Mouse (Mus musculus) gastrocnemius, adult 8-10 months (tissue): Measurements from ENCODE around the gene Slc13a5. TPM values are rescaled to one million over a fixed set of nuclear protein-coding genes. Genes with fewer than 3 reads are reported as not detected.
A peak's percentile ranks its signal among the peaks of the same experiment; 100 is the strongest.

Source experiments
- DNase-seq, 2 experiments: peaks; one replicate each; pipeline ENCODE4 v3.0.0; 2022; ENCODE audit warnings: low spot score in 2 of 2
- total RNA-seq, 4 experiments: library from RNA; stranded (reverse); gene quantifications; 2 replicates each; pipeline ENCODE4 v1.2.4; 2022

Slc13a5 gene
- total RNA-seq, 4 experiments from 2014 or later, result not detected

DNA sequence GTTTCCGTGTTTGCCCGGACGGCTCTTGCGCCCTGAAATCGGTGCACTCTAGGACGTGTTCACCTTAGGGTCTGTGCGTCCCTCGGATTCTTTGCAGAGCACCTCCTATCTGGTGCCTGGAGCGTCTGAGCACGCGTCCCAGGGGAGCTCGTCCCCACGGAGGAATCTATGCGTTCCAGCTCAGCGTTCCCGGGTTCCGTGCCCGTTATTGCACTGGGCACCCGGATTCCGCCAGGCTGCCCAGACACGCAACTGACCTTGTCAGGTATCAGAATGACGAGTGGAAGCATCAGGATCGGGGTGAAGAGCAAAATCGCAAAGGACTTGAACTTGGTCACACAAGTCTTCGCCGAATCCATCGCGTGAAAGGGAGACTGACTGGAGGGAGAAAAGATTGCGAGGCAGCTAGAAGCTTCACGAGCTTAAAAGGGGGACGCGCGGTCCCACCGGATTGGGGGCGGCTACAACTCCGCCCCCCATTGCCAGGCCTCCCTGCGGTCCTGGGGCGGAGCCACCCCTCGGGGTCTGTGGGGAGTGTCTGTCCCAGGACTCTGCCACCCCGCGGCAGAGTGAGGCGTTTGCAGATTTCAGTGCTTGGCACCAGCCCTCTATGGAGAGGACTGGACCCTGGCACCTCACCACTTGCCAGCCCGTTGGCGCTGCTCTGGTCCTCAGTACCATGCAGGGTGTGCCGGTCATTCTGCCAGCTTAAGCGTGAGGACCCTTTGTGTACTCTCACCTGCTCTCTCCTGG lies 639 bp downstream of the Slc13a5 start:
- peak in 1 of 2 experiments; percentile 15 for DNase-seq

GRCm38 (mm10) chr11:72265483-72265882 lies 1.5 kb downstream of the Slc13a5 start:
- DNase-seq, result no peak

- DNase-seq, result no peak
These were observed 10.6 kb downstream of the Slc13a5 start for GRCm38 (mm10) chr11:72256441-72256840.

GRCm38 (mm10) chr11:72255629-72256028 lies 11.4 kb downstream of the Slc13a5 start:
- DNase-seq, result no peak

GRCm38 (mm10) chr11:72245196-72245753 lies 21.7 kb downstream of the Slc13a5 start:
- DNase-seq, result no peak

DNA sequence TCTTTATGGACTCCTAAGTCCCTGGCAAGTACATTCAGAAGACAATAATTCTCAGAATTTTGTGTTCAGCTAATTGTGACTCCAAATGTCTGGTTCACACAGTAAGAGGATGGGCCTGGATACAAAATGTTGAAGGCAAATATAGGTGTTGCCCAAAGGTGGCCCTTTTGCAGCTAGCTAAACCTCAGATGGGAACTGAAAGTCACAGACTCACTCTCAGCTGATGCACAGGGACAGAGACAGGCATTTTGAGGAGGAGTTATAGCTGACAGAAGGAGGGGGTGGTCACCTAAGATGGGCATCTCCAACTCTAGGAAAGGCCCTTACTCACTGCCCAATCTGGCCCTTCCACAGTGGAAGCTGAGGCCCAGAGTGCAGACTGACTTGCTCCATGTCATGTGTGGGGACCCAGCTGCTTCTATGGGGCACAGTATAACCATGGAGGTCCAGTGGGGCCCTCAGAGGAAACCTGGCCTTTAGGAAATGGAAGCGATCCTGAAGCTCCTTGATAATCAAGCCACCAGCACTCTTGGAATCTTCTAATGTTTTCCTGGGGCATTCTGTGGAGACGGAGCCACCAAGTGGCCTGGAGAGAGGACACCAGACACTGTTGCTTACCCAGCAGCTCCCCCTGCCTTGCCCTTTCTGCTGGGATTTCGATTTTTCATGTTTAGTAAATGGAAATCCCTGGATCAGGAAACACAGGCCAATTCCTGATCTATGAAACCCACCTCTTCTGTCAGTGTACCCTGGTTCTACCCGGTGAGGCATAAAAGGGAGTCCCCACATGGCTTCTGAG lies 26.8 kb downstream of the Slc13a5 start:
- no peak for DNase-seq

GRCm38 (mm10) chr11:72234013-72234412 lies 33.0 kb downstream of the Slc13a5 start:
- DNase-seq, result peak in 1 of 2 experiments; percentile 33

- DNase-seq, result no peak
These were observed 34.0 kb downstream of the Slc13a5 start for GRCm38 (mm10) chr11:72232991-72233390.

DNA sequence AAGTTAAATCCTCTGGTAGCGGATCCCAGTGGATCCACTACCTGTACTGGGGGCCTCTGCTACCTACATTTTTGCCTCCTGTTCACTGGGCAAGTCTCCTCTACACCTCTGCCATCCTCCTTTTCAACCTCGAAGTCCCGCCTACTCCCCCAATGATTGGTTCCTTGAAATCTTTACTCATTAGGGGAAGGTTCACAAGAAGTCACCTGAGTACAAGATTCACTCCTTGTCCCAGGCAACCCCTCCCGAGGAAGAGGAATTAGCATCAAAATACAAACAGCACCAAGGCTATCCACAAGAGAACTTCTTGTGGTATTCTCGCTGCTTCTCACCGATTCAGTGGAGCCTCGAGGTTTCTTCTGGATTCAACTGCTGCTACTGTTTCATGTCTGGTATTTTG lies 35.0 kb downstream of the Slc13a5 start:
- DNase-seq, result no peak

DNA sequence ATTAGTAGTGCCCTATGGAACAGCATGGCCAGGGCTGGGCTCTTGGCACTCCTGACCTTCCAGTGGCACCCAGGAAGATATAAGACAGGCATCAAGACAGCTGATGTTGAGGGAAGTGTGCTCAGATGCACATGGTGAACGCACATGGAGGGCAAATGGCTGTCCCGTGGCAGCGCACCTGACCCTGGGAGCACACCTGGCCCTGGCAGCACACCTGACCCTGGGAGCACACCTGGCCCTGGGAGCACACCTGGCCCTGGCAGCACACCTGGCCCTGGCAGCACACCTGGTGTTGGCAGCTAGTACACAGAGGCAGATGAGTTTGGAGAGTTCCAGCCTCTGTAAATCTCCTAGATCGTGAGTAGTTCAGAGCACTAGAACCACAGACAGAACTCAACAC lies 38.5 kb downstream of the Slc13a5 start:
- no peak for DNase-seq

- DNase-seq, result no peak
These were observed 40.1 kb downstream of the Slc13a5 start for GRCm38 (mm10) chr11:72226901-72227300.

GRCm38 (mm10) chr11:72226020-72226791 lies 40.8 kb downstream of the Slc13a5 start:
- no peak for DNase-seq

DNA sequence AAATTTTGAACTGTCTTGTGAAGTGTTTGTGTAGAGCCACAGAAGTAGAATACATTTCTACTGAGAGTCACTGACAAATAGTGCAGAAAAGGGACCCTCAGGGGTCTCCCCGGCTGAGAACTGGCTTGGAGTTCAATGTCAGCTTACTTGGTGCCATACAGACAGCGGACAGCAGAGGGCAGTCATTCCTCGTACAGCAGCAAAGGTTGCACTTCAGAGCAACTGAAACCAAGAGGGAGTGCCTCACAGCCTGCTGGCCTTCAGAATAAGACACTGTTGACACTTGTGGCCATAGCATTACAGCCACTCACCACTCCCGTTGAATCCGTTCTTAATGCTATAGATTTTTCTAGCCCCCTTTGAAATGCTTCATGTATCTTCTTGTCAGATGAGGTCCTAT lies 42.2 kb downstream of the Slc13a5 start:
- DNase-seq, result peak; percentile 54 to 60

- no peak for DNase-seq
These were observed 43.6 kb downstream of the Slc13a5 start for GRCm38 (mm10) chr11:72223414-72223813.

- DNase-seq, result peak; percentile 35 to 36
These were observed 45.7 kb downstream of the Slc13a5 start for GRCm38 (mm10) chr11:72221278-72221677.

DNA sequence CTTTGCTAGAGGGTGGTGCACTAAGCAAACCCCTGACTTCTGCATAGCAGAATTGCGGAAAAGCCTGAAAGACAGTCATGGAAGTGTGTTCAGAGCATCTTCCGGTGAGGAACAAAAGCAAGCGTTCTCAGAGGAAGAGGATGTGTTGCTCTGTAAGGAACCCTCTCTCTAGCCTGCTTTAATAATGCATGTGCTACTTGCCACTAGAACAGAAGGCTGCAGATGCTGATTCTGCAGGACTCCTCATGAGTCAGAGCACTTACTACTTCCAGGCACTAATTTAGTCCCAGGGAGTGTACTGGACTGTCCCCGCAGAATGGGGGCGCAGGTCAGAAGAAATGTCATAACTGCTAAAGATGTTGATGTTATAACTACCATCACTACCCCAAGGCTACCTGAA lies 49.9 kb downstream of the Slc13a5 start:
- no peak for DNase-seq

GRCm38 (mm10) chr11:72215410-72215797 lies 51.6 kb downstream of the Slc13a5 start, which contains the start of gene Med31:
Med31 (minus strand) TSS chr11:72215592.
- DNase-seq, result peak; percentile 62 to 77

DNA sequence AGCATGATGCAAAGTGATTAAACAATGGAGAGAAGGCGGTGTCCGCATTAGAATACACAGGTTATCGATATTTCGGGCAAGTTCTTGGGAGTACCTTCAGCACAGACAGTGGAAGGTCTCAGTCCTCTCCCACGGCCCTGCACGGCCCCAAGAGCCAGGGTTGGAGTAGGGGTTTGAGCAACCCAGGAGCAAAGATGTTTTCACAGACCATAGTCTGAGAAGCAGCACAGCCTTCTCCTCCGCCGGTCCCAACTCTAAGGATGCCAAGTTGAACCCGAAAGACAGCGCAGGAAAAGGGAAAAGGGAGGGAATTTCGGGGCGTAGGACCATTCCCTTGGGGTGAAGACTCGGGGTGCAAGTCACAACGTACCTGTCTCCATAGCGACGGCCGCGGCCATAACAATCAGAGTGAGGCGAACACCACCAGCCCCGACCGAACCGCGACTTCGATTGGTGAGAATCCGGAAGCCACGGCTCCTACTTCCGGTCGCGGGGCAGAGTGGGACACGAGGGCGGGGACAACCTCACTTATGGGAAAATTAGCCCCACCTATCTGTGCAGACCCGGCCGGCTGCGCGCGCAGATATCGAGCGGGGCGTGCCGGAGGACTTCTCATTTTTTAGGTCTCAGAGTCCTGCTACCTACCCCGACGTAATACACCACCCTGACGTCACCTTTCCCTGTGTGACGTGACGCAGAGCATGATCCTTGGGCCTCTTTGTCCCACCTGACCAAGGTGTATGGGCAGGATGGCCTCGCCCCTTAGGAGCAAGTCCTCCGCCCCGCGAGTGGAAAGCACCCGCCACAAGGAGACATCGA lies 52.2 kb downstream of the Slc13a5 start:
- DNase-seq, result peak; percentile 85 to 90

GRCm38 (mm10) chr11:72207834-72208377 lies 59.1 kb downstream of the Slc13a5 start:
- DNase-seq, result no peak

GRCm38 (mm10) chr11:72207204-72207833 lies 59.7 kb downstream of the Slc13a5 start, which contains the start of the genes 4933427D14Rik and Txndc17:
4933427D14Rik (minus strand) TSS chr11:72207459.
Txndc17 (plus strand) TSS chr11:72207547.
- peak; percentile 72 to 73 for DNase-seq
